Mouse (Mus musculus): ENCODE data around the gene Etv5. TPM values are rescaled to one million over a fixed set of nuclear protein-coding genes. Genes with fewer than 3 reads are reported as not detected.

Gene Etv5
- polyA plus RNA-seq, 1 experiment from 2014 or later: 14.0 TPM

Other genes with a start within 250 kb of the Etv5 start
- 320 and 338 TPM in 2 replicates for gene Tra2b, start 173.7 kb downstream of the Etv5 start, polyA plus RNA-seq (2015; fragmentation: Nextera tagmentation; extraction: Ambion mirVana)
- gene Dgkg, start 217.5 kb upstream of the Etv5 start, polyA plus RNA-seq (2015; fragmentation: Nextera tagmentation; extraction: Ambion mirVana): 1.5 and 2.1 TPM in 2 replicates